Mouse (Mus musculus) MN1 (cell line): ENCODE results near the gene Hspg2.

Experiments
- DNase-seq: peaks from one replicate; pipeline ENCODE4 v3.0.0-alpha.2; 2016; ENCODE audit warnings: low spot score

Hspg2 gene

DNA sequence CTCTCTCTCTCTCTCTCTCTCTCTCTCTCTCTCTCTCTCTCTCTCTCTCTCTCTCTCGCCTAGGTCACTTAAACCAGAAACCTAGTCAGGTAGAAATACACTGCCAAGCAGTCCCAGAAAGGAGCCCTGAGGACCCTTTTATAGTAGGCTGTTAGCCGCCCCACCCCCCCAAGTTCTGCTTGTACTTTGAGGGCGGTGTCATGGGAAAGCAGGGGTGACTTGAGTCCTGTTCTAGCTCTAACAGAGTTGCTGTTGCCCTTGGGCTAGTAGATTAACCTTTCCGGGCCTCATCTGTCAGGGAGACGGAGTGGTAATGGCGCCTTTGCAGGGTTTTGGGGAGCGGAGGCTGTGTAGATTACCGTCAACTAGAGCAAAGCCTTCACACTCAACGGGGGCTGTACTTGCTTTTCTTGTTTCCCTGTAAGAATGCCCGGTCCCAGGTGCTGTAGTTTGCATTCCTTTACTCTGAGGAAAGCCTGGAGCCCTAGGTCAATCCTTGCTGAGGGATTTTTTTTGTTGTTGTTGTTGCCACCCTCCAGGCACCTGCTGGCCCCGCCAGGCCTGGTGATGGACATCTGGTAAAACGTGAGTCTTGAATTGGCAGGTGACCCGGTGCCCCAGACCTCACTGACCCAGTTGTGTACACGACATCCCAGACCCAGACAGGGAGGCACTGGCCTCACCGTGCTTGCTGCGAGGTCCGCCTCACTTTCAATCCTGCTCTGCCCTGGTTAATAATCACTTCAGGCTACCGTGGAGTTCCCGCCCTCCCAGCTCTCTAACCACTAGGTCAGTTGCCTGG lies 11.8 kb downstream of the Hspg2 start:
- no peak for DNase-seq

DNA sequence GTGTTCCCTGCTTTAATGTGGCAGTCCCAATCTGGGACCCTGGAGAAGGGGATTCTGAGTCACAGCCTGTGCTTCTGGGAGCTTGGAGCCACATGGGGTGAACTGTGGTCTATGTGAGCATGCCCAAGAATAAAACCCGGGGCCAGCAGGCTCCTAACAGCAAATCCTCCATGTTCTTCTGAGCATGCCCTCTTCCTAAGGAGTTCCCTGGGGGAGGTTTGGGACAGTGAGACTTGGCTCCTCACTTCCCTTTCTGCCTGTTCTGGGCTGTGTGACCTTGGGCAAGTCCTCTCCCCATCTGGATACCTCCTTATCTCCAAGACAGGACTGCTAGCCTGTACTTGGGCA lies 12.4 kb downstream of the Hspg2 start:
- no peak for DNase-seq

DNA sequence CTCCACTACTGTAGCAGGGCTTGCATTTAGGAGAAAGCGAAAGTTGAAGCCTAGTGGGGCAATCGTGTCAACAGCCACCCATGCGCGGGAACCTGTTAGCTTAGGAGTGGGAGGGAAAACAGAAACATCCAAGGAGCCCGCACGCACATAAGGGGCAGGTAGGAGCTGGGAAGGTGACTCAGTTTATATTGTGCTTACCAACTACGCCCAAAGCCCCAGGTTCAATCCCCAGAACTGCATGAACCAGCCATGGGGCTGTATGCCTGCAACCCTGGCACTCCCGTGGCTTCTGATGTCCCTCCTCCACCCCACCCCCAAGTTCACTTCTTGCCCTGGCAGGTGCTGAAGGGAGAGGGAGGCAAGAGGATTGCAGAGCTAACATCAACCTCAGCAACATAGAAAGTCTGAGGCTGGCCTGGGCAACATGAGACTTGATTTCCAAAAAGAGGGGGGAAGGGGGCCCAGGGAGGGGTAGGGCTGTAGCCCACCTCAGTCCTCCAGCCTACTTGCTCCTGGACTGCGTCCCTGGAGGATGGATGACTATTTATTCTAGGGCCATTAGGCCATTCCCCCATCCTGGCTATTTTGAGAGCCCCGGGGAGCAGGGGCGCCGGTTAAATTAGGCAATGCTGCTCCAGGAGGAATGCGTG lies 12.9 kb downstream of the Hspg2 start:
- DNase-seq, result no peak

DNA sequence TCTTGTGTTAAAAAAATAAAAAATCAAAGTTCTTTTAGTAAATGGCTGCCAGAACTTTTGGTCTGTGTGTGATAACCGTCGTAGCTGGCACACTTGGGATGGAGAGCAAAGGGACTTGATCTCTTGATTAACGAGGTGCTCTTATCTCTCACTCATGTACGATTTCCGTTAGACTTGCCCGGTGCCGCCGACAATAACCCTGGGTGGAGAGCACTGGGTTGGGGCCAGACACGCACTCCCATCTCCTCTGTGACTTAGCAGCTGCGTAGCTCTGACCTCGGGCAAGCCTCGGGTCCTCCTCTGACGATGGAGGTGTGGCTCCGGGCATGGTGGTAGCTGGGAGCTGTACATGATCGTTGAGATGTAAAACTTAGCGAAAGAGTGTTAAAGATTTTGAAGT lies 15.3 kb downstream of the Hspg2 start:
- peak; percentile 58 for DNase-seq

DNA sequence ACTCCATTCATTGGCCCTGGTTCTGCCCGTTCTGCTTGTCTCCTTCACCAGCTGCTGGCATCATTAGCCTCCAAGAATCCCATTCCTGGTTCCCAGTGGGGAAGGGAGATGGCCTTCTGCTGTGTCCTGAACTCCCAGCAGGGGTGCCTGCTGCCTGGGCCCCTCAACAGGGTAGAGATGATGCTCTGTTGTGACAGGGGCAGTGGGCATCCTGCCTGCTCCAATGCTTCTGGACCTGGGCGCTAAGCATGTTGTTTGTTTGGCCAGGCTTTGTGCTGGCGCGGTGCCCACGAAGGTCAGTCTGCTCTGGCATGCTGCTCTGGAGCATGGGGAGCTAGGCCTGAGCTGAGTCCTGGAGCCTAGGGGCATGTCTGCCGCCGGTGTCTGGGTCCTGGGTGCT lies 16.0 kb downstream of the Hspg2 start:
- DNase-seq, result peak; percentile 84

DNA sequence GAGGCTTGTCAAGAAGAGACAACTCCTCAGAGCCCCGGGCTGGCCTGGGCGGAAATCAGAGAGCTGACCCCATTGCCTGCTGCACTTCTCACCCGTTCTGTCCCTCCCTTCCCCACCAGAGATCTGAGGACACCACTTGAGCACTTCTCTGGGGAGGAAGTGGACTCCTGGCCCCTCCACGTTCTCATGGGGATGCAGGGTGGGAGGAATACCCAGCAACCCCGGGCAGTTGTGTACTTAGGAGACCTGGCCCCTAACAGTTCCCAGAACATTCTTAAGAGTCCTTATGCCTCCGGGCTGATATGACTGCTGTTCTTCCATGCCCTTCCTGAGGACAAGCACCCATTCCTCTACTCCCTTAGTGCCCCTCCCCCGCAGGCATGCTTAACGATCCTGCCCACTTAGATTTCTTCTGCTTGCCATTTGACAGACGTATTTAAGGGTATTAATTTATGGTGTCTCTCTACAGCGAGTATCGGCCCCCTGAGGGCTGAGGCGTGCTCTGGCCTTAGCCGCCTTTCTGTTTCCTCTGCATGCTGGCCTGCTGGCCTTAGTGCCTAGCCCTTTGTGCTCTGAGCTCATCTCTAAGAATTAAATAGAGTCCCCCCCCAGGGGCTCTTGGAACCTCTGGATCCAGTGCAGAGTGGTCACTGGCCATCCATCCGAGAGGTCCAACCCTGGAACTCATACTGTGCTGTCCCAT lies 16.8 kb downstream of the Hspg2 start:
- no peak for DNase-seq

DNA sequence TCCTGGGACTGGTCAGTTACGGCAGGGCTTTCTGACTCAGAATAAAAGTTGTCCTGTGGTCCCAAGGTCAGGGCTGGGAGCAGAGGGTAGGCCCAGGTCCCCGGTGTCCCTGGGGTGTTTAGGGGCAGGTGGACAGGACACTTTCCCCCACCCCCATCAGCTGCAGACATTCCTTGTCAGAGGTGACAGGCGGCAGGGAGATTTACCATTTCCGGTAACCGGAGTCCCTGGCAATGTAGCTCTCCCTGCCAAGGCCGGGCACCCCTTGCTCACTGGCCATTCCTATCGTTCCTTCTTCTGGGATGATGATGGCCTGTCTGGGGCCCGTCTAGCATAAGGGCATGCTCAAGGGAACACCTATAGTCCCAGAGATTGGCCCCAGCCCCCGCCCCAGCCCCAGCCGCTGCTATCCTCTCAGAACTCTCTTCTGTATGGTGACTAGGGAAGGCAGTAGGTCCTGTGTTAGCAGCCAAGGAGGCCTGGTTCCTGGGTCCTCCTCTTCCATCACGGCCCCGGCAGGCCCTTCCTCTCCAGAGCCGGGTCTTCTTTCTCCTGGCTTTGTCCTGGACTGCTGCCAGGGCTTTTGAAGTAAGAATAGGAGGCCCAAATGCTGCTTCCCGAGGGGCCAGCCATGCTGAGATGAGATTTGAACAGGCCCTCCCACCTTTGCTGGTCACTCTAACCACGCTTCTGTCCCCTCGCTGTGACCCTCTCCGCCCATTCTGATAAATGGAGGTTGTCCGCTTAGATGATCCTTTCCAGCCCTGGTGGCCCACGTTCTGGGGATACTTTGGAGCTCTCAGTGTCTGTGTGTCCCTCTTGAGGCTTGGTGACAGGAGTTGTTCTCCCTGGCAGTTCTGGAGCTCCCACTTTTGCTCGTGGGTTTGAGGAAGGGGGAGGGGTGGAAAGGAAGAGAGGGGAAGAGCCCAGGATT lies 17.8 kb downstream of the Hspg2 start:
- peak; percentile 61 for DNase-seq

DNA sequence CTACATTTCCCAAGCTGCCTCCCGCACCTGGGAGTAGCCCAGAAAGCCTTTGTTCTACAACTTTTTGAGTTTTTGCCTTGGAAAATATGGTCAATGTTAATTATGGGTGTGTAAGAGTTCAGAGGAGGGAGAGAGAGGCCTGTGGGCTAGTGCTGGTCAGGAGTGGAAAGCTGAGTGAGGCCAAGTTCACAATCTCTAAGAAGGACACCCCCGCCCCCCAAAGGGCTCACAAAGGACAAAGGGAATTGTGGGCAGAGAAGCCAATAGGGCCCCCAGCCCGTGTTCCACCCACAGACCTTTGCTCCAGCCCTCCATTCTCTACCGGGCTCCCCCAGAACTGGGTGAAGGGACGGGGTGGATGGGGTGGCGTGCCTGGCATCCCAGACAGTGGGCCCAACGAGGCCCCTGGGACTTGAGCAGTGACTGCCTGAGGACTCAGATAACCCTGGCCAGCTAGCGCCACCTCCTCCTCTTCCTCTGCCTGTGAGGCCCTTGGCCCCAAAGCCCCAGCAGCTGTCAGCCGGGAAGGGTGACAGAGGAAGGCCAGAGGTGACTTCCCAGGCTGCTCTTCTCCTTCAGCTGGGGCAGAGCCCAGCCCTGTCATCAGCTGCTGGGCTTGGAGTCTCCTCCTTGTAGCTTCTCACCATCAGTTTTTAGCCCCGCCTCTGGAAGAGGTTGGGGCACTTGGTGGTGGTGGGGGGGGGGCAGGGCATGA lies 18.9 kb downstream of the Hspg2 start:
- peak; percentile 56 for DNase-seq

DNA sequence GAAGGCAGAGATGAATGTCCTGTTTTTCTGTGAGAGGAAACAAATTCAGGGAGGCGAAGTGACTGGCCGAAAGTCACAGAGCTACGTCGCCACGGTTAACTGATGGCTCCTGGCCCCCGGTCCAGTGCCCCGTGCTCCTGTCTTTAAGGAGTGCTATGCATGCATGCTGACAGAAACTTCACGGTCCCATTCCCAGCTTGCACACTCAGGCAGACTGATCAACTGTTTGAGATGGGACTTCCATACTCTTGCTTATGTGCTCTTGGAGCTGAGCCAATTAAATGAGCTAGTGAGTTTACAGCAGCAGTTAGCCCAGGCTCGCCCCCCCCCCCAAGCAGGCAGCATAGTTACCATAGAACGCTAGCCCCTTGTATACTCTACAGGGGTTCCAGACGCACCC lies 19.5 kb downstream of the Hspg2 start:
- peak; percentile 65 for DNase-seq

DNA sequence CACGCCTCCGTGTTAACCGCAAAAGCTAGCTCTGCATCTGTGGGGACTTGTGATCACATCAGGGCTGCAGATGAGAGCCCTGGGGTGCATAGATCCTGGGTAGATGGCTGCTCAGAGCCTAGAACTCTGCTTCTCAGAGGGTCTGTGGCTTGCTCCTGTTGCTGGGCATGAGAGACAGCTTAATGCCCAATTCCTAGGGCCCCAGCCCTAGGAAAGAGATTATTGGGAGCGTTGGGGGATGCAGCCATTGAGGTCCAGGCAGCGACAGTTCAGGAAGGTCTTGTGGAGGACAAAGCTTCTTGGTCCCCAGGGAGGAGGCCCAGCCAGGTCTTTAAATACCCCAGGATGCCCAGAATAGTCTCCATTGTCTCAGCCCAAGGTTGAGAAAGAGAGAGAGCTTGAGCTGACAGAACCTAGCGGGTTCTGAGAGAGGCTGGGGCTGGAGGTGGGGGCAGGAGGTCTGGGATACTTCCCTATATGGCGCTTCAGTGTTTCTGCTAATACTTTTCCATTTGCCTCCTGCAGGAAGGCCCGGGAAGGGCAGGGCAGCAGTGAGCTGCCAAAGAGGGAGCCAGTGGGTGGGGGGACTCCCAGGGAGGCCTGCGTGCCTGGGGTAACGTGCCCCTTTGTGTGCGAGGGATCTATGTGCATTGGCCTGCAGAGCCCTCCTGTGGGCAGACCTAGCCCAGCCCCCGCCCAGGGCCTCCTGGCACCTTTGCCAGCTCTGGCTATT lies 20.2 kb downstream of the Hspg2 start:
- DNase-seq, result peak; percentile 88

DNA sequence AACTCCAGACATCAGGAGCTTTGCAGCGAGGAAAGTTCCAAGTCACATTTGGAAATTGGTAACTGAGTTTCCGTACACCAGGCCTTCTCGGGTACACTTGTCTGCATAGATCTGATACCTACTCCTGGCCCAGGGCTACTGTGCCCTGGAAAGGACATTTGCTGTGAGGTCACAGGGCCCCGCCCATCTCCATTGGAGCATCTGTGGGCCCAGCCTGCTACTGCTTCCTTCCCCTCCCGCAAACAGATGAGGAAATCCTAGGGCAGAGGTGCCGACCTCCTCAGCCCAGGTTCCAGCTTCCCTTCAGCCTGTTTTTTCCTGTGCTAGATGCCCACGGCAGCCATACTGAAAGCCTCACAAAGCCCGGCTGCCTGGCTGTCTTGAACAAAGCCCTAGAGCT lies 21.4 kb downstream of the Hspg2 start:
- no peak for DNase-seq

DNA sequence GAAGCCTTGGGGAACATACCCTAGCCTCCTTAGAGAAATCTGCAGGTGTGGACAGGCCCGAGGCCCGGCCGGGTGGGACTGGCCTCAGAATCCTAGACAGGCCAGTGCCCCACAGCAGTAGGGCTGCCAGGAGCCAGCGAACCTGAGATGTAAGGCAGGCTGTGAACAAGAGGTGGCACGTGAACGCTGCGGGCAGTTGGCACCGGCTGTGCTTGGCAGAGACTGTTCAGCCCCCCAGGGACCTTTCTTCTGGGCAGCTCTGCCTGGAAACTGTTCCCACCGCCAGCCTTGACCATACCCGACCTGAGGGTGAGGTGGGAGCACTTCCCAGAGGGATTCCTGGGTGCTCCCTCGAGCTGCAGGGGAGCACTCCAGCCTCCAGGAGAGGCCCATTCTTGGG lies 24.0 kb downstream of the Hspg2 start:
- DNase-seq, result no peak

DNA sequence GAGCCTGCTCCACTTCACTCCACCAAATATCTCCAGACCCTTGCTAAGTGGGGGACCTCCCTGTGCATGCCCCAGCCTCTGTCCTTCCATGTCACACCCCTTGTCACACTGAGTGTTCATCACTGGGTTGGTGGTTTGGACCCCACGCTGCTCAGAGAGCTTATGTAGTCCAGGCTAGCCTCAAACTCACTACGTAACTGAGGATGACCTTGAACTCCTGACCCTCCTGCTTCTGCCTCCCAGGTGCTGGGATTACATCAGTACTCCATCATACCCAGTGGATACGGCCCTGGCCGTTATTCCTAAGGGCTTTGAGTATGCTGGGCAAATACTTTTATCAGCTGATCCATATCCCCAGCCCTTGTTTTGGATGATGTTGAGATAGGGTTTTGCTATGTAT lies 24.6 kb downstream of the Hspg2 start:
- no peak for DNase-seq

DNA sequence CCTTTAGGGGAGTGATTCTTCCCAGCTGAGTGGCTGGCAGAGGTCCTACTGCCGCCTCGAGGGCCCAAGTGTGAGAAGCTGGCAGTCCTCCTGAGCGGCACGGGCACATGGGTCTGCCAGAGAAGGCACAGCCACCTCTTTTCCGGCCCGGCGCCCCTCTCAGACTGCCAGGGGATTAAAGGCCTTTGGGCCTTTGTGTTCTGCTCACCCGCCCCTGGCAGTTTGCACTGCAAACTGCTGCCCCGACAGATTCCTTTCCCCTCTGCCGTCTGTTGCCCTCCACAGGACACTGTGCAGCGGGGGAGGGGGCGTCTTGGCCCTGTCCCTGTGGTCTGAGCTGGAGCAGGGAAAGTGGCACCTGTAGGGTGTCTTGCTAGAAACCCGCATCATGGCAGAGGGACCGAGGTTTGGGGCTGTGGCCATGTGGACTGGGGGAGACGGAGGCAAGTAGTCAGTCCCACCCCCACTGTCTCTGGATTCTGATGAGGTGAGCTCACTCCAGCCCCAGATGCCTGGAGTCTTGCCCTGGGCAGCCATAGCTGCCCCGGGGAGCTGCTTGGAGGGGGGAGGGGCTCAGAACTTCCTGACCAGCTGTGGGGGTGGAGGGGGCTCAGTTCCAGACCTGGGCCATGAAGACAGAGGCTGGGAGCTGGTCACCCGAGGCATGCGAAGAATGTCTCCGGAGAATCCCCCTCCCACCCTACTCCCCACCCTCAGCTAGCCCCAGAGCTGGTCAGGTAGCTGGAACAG lies 26.4 kb downstream of the Hspg2 start:
- peak; percentile 56 for DNase-seq

DNA sequence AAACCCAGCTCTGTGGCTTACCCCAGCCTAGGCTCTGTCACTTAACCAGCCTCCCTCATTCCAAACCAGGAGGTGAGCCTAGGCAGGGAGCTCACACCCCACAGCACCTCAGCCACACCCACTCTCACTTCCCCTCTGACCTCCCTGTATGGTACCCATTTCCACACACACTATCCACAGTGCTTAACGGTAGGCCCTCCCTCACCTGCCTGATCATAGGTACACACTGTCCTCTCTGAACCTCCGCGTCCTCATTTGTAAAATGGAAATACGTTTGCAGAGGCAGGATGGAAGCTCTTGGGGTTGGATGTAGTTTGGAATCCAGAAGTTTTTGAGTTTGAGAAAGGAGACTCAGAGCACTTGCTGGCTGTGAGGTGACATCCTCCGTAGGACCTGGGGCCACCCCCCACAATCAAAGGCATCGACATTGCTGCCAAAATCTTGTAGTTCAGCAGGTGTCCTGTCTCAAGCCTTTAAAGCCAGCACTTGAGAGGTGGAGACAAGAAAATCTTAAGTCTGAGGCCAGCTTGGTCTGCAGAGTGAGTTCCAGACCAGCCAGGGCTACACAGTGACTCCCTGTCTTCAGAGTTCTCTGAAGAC lies 27.0 kb downstream of the Hspg2 start:
- no peak for DNase-seq

DNA sequence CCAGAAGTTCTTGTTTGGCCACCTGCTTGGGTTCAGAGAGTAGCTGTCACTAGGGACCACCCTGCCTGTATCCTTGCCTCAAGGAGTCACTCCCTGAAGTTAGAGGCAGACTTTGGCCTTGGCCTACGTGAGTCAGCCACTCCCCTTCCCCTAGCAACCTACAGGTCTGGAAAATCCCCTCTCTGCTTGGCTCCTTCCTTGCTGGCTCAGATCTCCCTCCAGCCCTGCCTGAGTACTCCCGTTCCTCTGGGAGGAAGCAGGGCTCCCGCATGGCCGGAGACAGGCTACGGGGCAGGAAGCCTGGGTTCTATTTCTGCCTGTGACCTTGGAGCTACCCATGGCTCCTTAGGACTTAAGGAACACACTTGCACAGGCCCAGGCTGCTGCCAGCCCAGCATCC lies 28.8 kb downstream of the Hspg2 start:
- DNase-seq, result no peak

DNA sequence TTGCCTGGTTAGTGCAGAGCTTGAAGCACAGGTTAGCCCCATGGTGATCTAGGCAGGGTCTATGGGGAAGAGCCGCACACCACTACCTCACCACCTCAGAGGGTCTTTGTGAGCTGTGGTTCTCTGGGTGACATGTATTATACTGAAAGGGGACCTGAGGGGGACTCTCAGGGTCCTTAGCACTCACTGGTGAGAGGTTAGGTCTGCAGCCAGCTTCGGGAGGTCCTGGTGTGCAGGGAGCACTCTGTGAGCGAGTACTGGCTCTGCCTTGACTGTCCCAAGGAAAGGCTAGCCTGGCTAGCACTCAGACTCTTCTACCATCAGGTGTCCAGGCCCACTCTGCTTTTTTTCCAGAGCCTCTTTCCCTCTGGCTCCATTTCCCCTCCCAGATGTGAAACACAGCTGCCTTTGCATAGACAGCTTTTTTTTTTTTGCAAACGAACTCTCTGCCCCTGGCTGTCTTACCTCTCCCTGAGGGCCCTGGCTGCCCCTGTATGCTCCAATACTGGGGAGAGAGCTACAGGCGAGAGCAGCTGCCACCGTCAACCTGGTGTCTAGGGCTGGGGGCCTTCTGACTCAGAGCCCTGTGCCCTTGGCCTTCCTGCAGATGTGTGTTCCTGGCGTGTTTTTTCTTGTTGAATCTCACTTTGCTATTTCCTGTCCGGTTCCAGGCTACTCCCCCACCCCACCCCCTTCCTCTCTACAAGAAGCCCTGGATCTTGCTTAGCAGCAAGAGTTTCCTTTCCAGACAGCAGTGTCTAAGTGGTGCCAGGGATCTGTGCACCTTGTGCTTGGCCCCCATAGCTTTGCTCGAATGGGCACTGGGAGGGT lies 29.5 kb downstream of the Hspg2 start:
- peak; percentile 39 for DNase-seq

DNA sequence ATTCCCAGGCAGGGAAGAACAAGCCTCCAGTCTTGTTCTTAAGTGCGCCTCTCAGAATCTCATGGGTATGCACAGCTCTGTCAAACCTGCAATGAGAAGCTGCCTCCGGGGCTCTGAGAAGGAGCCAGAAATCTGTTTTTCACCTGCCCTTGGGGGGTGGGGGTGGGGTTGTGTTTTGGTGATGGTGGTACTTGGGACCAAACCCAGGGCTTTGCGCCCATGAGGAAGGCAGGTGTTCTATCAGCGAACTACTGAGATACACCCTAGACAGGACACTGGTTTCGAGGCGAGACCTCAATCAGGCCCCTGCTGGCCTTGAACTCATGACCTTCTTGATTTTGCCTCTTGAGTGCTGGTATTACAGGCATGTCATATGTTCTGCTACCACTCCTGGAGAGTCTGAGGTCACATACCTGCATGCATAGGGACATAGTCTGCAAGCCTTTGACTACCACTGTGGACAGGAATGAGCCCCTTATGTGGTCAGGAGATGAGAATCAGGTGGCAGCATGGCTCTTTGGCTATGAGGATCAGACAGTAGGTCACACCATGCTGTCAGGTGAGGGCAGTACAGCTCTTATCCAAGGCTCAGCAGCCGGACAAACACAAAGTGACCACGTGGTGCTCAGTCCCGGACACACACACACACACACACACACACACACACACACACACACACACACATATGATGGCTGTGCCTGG lies 30.5 kb downstream of the Hspg2 start:
- no peak for DNase-seq
